Mouse (Mus musculus) olfactory bulb, adult 2 months (tissue): ENCODE results near the gene AC131692.1. TPM values are rescaled to one million over a fixed set of nuclear protein-coding genes. Genes with fewer than 3 reads are reported as not detected.

ENCODE experiments used
- H3K27ac ChIP-seq: fragments of 200-500 bp; 2 replicates; pipeline ENCODE4 v1.5.1; 2012; ENCODE audit warnings: low read depth, low read length; ENCODE audit not compliant: insufficient read depth
- H3K4me1 ChIP-seq: fragments of 200-500 bp; 2 replicates; pipeline ENCODE4 v1.6.1; 2012; ENCODE audit warnings: low read length; ENCODE audit not compliant: control insufficient read depth, insufficient read depth
- H3K4me3 ChIP-seq: fragments of 200-500 bp; 2 replicates; pipeline ENCODE4 v1.5.1; 2012; ENCODE audit warnings: mild to moderate bottlenecking, low read depth, low read length, moderate library complexity; ENCODE audit not compliant: insufficient read depth
- CTCF ChIP-seq: fragments of 200-500 bp; IDR thresholded peaks from 2 replicates; pipeline ENCODE4 v1.5.1; 2012; ENCODE audit warnings: low read depth, mild to moderate bottlenecking, low read length, moderate library complexity; ENCODE audit not compliant: insufficient read depth
- POLR2A ChIP-seq: fragments of 200-500 bp; IDR thresholded peaks from 2 replicates; pipeline ENCODE4 v1.6.1; 2012; ENCODE audit warnings: mild to moderate bottlenecking, low read depth, low read length, moderate library complexity; ENCODE audit not compliant: insufficient read depth
- WGBS: fragments of 180-500 bp; shearing (Covaris S2); methylation state at CpG from one replicate; pipeline ENCODE4 v1.1.7; 2018; 5-methylcytosine and 5-hydroxymethylcytosine counted together
- polyA plus RNA-seq: library from polyadenylated mRNA; stranded (reverse); fragments of >200 nt; gene quantifications from 2 replicates; pipeline ENCODE4 v1.2.4, GENCODE M21; 2012; ENCODE audit warnings: low replicate concordance; ENCODE audit not compliant: missing spikeins, insufficient read depth, insufficient read length

The AC131692.1 gene
- polyA plus RNA-seq, 1 experiment: not detected

- TF ChIP-seq POLR2A (no peak), CTCF (no peak)
- H3K4me1 ChIP-seq: peaks cover 13% of the 10 kb centered on the region
- no peak within 1 kb of the TSS for H3K4me3 ChIP-seq
- 90% methylated on average over 12 of the region's 12 CpGs for WGBS
- no peak within 1 kb of the TSS for H3K27ac ChIP-seq
These were observed 14.2 kb upstream of the AC131692.1 start, which contains the start of gene Tmem262 for GRCm38 (mm10) chr19:6079983-6080480. Gene Tmem262, plus strand, starts transcription at chr19:6080033.

GRCm38 (mm10) chr19:6082156-6082555 is 12.1 kb upstream of the AC131692.1 start, which contains the start of gene Gm28374:
Gene Gm28374, minus strand, starts transcription at chr19:6082256.
- H3K27ac ChIP-seq: no peak within 1 kb of the TSS
- WGBS: 75% methylated on average over 9 of the region's 9 CpGs
- H3K4me1 ChIP-seq: peaks cover 14% of the 10 kb centered on the region
- H3K4me3 ChIP-seq: no peak within 1 kb of the TSS
- no peak for TF ChIP-seq CTCF
- no peak for TF ChIP-seq POLR2A

- peaks cover 11% of the 10 kb centered on the region for H3K4me1 ChIP-seq
- WGBS: under 1% methylated on average over 58 of the region's 58 CpGs
- TF ChIP-seq CTCF (no peak), POLR2A (no peak)
These were observed 9.6 kb upstream of the AC131692.1 start, which contains the start of the genes Zfpl1 and Cdca5 for GRCm38 (mm10) chr19:6084478-6085248. Gene Zfpl1, minus strand, starts transcription at chr19:6084956. Gene Cdca5, plus strand, starts transcription at chr19:6084983.

GRCm38 (mm10) chr19:6085417-6085879 is 8.8 kb upstream of the AC131692.1 start:
- no peak overlapping the region for H3K27ac ChIP-seq
- H3K4me3 ChIP-seq: peak overlapping the region; percentile 24; the same call in 1 of the 2 replicates
- no peak for TF ChIP-seq POLR2A
- TF ChIP-seq CTCF: no peak
- WGBS: under 1% methylated on average over 17 of the region's 17 CpGs
- H3K4me1 ChIP-seq: peaks cover 11% of the 10 kb centered on the region

More at GRCm38 (mm10) chr19:6084478-6085248, 9.6 kb upstream of the AC131692.1 start, which contains the start of the genes Zfpl1 and Cdca5:
- Histone ChIP-seq H3K27ac (no peak within 1 kb of the TSS), H3K4me3 (peak within 1 kb of the TSS; percentile 56)

- 94% methylated on average over 13 of the region's 13 CpGs for WGBS
- Histone ChIP-seq H3K4me1 (peaks cover 8% of the 10 kb centered on the region), H3K27ac (no peak overlapping the region), H3K4me3 (no peak overlapping the region)
- no peak for TF ChIP-seq CTCF
- no peak for TF ChIP-seq POLR2A
These were observed 5.4 kb upstream of the AC131692.1 start for GRCm38 (mm10) chr19:6088841-6089240.

GRCm38 (mm10) chr19:6097847-6098246 is 3.6 kb downstream of the AC131692.1 start:
- 92% methylated on average over 3 of the region's 3 CpGs for WGBS
- H3K4me1 ChIP-seq: no peaks in the 10 kb centered on the region
- no peak for TF ChIP-seq POLR2A
- H3K4me3 ChIP-seq: no peak overlapping the region
- no peak overlapping the region for H3K27ac ChIP-seq

GRCm38 (mm10) chr19:6101186-6101585 is 7.0 kb downstream of the AC131692.1 start:
- Histone ChIP-seq H3K4me3 (no peak overlapping the region), H3K27ac (no peak overlapping the region), H3K4me1 (no peaks in the 10 kb centered on the region)
- TF ChIP-seq POLR2A: no peak
- TF ChIP-seq CTCF: no peak
- 74% methylated on average over 6 of the region's 6 CpGs for WGBS

- WGBS: 84% methylated on average over 6 of the region's 6 CpGs
- no peaks in the 10 kb centered on the region for H3K4me1 ChIP-seq
- no peak overlapping the region for H3K4me3 ChIP-seq
- TF ChIP-seq POLR2A: no peak
- no peak for TF ChIP-seq CTCF
- H3K27ac ChIP-seq: no peak overlapping the region
These were observed 8.1 kb downstream of the AC131692.1 start for GRCm38 (mm10) chr19:6102169-6102853.
